9 mouse cellular contexts compared by ENCODE assay signal in genomic region chr13:30732709-30733445, GRCm38 (mm10).
"Had no signal": no experiment of that assay in that cellular context is flagged by ENCODE, and none has a peak within 500 bp of the region (broad histone marks: within the 10 kb centered on the region; RNA-seq: fewer than 3 reads in every experiment).

No protein-coding gene starts in this region.

- H3K4me2 ChIP-seq: limb, embryonic 13.5 days; neural tube, embryonic 13.5 days had no signal

- H3K9ac ChIP-seq: limb, embryonic 13.5 days; liver, embryonic 14.5 days; neural tube, embryonic 13.5 days had no signal

- H3K9me3 ChIP-seq: limb, embryonic 13.5 days; neural tube, embryonic 13.5 days had no signal

- H3K36me3 ChIP-seq: limb, embryonic 13.5 days; neural tube, embryonic 13.5 days had no signal

- H3K27ac ChIP-seq: limb, embryonic 13.5 days; liver, embryonic 14.5 days; neural tube, embryonic 13.5 days had no signal

- H3K27me3 ChIP-seq: limb, embryonic 13.5 days; neural tube, embryonic 13.5 days had no signal

- H3K4me3 ChIP-seq: limb, embryonic 13.5 days; neural tube, embryonic 13.5 days had no signal

- H3K4me1 ChIP-seq: limb, embryonic 13.5 days; neural tube, embryonic 13.5 days had no signal

- DNase-seq: kidney, adult 18-20 months; kidney, postnatal 14 days; left cerebral cortex, postnatal 4 days; lung, adult 18-20 months; midbrain, embryonic 14.5 days; right cerebral cortex, postnatal 25 days had no signal
